Mouse (Mus musculus) inflammation-experienced regulatory T-cells, adult 16 weeks (primary cell): Measurements from ENCODE around the gene Hist4h4. TPM values are rescaled to one million over a fixed set of nuclear protein-coding genes. Genes with fewer than 3 reads are reported as not detected.

ENCODE experiments used
- polyA plus RNA-seq: library from polyadenylated mRNA; unstranded; fragments of 100-300 nt; shearing (Covaris generic); gene quantifications from one replicate; pipeline ENCODE4 v1.2.1, GENCODE M21; 2017

The Hist4h4 gene
- 1.2 TPM for polyA plus RNA-seq

GRCm38 (mm10) chr6:136803739-136804633 lies at the start of gene Hist4h4:
Gene Hist4h4 (minus strand): TSS chr6:136804415.

GRCm38 (mm10) chr6:136835352-136835751 lies 31.1 kb upstream of the Hist4h4 start, which contains the start of gene Smco3:
Gene Smco3 (minus strand): TSS chr6:136835452.

GRCm38 (mm10) chr6:136827881-136828561 lies 23.8 kb upstream of the Hist4h4 start, which contains the start of gene Wbp11:
Gene Wbp11 (minus strand): TSS chr6:136828233.

GRCm38 (mm10) chr6:136827516-136827880 lies 23.3 kb upstream of the Hist4h4 start, which contains the start of gene BC049715:
Gene BC049715 (plus strand): TSS chr6:136827626.

GRCm38 (mm10) chr6:136808014-136808417 lies 3.8 kb upstream of the Hist4h4 start, which contains the start of gene H2afj:
Gene H2afj (plus strand): TSS chr6:136808244.

GRCm38 (mm10) chr6:136781377-136781986 lies 22.7 kb downstream of the Hist4h4 start, which contains the start of gene Gucy2c:
Gene Gucy2c (minus strand): TSS chr6:136781765.

Other genes with a start within 250 kb of the Hist4h4 start
- 3.7 TPM for gene Plbd1, start 142.5 kb downstream of the Hist4h4 start, polyA plus RNA-seq
- not detected for gene Gucy2c, start 22.6 kb downstream of the Hist4h4 start, polyA plus RNA-seq
- 55.8 TPM for gene H2afj, start 3.8 kb upstream of the Hist4h4 start, polyA plus RNA-seq
- 3.2 TPM for gene BC049715, start 23.2 kb upstream of the Hist4h4 start, polyA plus RNA-seq
- 118 TPM for gene Wbp11, start 23.8 kb upstream of the Hist4h4 start, polyA plus RNA-seq
- not detected for gene Smco3, start 31.0 kb upstream of the Hist4h4 start, polyA plus RNA-seq
- 3.7 TPM for gene Art4, start 53.3 kb upstream of the Hist4h4 start, polyA plus RNA-seq
- gene Mgp, start 71.4 kb upstream of the Hist4h4 start, polyA plus RNA-seq, result not detected
- gene Erp27, start 117.8 kb upstream of the Hist4h4 start, polyA plus RNA-seq, result 1.9 TPM
- gene Pde6h, start 119.4 kb upstream of the Hist4h4 start, polyA plus RNA-seq, result not detected
- 2,563 TPM for gene Arhgdib, start 137.5 kb upstream of the Hist4h4 start, polyA plus RNA-seq